Mouse (Mus musculus): ENCODE results near the gene Dnaaf5. TPM values are rescaled to one million over a fixed set of nuclear protein-coding genes. Genes with fewer than 3 reads are reported as not detected.

Gene Dnaaf5
- total RNA-seq, 1 experiment = 22.8 TPM

DNA sequence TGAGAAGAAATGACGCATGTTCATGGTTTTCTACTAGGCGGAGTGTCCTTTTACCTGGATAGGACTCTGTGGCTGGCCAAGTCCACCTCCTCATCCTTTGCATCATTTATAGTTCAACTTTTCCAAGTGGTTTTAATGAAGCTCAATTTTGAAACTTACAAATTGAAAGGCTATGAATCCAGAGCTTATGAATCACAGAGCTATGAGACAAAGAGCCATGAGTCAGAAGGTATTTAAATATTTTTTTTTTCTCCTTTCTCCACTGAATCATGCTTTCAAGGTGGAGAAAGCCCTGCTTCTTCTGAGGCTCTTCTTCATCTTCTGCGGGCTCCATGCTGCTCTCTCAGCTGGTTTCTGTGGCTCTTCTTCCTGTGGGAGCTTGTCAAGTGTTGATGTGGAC lies 79.7 kb downstream of the Dnaaf5 start:
- H3K4me3 ChIP-seq (ENCODE audit: insufficient read depth in 1 of 2, low read depth in 1 of 2, low read length in 2 of 2, poor library complexity in 1 of 2, severe bottlenecking in 1 of 2) = no peak overlapping the region
- no peaks in the 10 kb centered on the region for H3K9me3 ChIP-seq (ENCODE audit: control insufficient read depth, insufficient read depth, low read depth, low read length)
- TF ChIP-seq ZNF384 (IDR thresholded peaks at IDR 0.05; ENCODE audit: low read depth, low read length) (no peak), ZC3H11A (IDR thresholded peaks at IDR 0.05; ENCODE audit: borderline replicate concordance, low read depth, low read length) (no peak), HCFC1 (IDR thresholded peaks at IDR 0.05; ENCODE audit: borderline replicate concordance, insufficient read depth, low read length) (no peak), MAFK (IDR thresholded peaks at IDR 0.05; ENCODE audit: insufficient read depth, low read depth, low read length) (no peak)
- no peak overlapping the region for H3K27ac ChIP-seq (ENCODE audit: insufficient read depth, low read depth, low read length, poor library complexity, severe bottlenecking)
- H3K9ac ChIP-seq (ENCODE audit: insufficient read depth, low read depth, low read length, poor library complexity, severe bottlenecking) = no peak overlapping the region
- no peak for DNase-seq (ENCODE audit: low read depth, low spot score)
- H3K36me3 ChIP-seq (ENCODE audit: control insufficient read depth, insufficient read depth, low read length, poor library complexity, severe bottlenecking) = peaks cover 47% of the 10 kb centered on the region
- peaks cover 0 to 2% of the 10 kb centered on the region in 2 experiments; a peak in 1 of 4 replicates for H3K4me1 ChIP-seq (ENCODE audit: control insufficient read depth in 2 of 2, insufficient read depth in 2 of 2, low read length in 2 of 2, poor library complexity in 1 of 2)
- in situ Hi-C loops (cut with MboI; ENCODE audit: low sequenced_read_pairs in 2 of 2, unreplicated experiment in 2 of 2) = no loop called here

GRCm38 (mm10) chr5:139232083-139232482 lies 82.1 kb downstream of the Dnaaf5 start:
- no peaks in the 10 kb centered on the region for H3K9me3 ChIP-seq (ENCODE audit: control insufficient read depth, insufficient read depth, low read depth, low read length)
- H3K4me3 ChIP-seq (ENCODE audit: insufficient read depth in 1 of 2, low read depth in 1 of 2, low read length in 2 of 2, poor library complexity in 1 of 2, severe bottlenecking in 1 of 2) = no peak overlapping the region
- DNase-seq (ENCODE audit: low read depth, low spot score) = no peak
- no peak overlapping the region for H3K9ac ChIP-seq (ENCODE audit: insufficient read depth, low read depth, low read length, poor library complexity, severe bottlenecking)
- in situ Hi-C loops (cut with MboI; ENCODE audit: low sequenced_read_pairs in 2 of 2, unreplicated experiment in 2 of 2) = no loop called here
- no peak overlapping the region for H3K27ac ChIP-seq (ENCODE audit: insufficient read depth, low read depth, low read length, poor library complexity, severe bottlenecking)
- peaks cover 0 to 2% of the 10 kb centered on the region in 2 experiments; a peak in 1 of 4 replicates for H3K4me1 ChIP-seq (ENCODE audit: control insufficient read depth in 2 of 2, insufficient read depth in 2 of 2, low read length in 2 of 2, poor library complexity in 1 of 2)
- peaks cover 51% of the 10 kb centered on the region for H3K36me3 ChIP-seq (ENCODE audit: control insufficient read depth, insufficient read depth, low read length, poor library complexity, severe bottlenecking)
- TF ChIP-seq HCFC1 (IDR thresholded peaks at IDR 0.05; ENCODE audit: borderline replicate concordance, insufficient read depth, low read length) (no peak), ZNF384 (IDR thresholded peaks at IDR 0.05; ENCODE audit: low read depth, low read length) (no peak), MAFK (IDR thresholded peaks at IDR 0.05; ENCODE audit: insufficient read depth, low read depth, low read length) (no peak), CHD2 (IDR thresholded peaks at IDR 0.05; ENCODE audit: low read depth, low read length) (no peak), ZC3H11A (IDR thresholded peaks at IDR 0.05; ENCODE audit: borderline replicate concordance, low read depth, low read length) (no peak)

DNA sequence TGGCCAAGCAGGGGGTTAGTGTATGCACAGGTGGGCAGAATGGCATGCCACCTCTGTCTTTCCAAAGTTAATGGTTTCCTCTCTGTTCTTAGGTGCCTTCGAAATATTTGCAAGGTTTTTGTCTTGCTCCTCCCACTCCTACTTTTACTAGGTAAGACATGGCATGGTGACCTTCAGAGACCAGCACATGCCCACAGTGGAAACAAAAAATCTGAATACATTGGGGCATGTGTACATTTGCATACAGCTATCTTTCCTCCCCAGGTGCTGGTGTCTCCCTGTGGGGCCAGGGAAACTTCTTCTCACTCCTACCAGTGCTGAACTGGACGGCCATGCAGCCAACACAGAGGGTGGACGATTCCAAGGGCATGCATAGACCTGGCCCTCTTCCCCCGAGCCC lies 84.4 kb downstream of the Dnaaf5 start:
- peaks cover 0 to 2% of the 10 kb centered on the region in 2 experiments; a peak in 1 of 4 replicates for H3K4me1 ChIP-seq (ENCODE audit: control insufficient read depth in 2 of 2, insufficient read depth in 2 of 2, low read length in 2 of 2, poor library complexity in 1 of 2)
- H3K36me3 ChIP-seq (ENCODE audit: control insufficient read depth, insufficient read depth, low read length, poor library complexity, severe bottlenecking) = peaks cover 61% of the 10 kb centered on the region
- H3K9ac ChIP-seq (ENCODE audit: insufficient read depth, low read depth, low read length, poor library complexity, severe bottlenecking) = no peak overlapping the region
- TF ChIP-seq ZC3H11A (IDR thresholded peaks at IDR 0.05; ENCODE audit: borderline replicate concordance, low read depth, low read length) (no peak), MAFK (IDR thresholded peaks at IDR 0.05; ENCODE audit: insufficient read depth, low read depth, low read length) (no peak), HCFC1 (IDR thresholded peaks at IDR 0.05; ENCODE audit: borderline replicate concordance, insufficient read depth, low read length) (no peak), CHD2 (IDR thresholded peaks at IDR 0.05; ENCODE audit: low read depth, low read length) (no peak), ZNF384 (IDR thresholded peaks at IDR 0.05; ENCODE audit: low read depth, low read length) (no peak)
- in situ Hi-C loops (cut with MboI; ENCODE audit: low sequenced_read_pairs in 2 of 2, unreplicated experiment in 2 of 2) = no loop called here
- H3K27ac ChIP-seq (ENCODE audit: insufficient read depth, low read depth, low read length, poor library complexity, severe bottlenecking) = no peak overlapping the region
- DNase-seq (ENCODE audit: low read depth, low spot score) = no peak
- H3K4me3 ChIP-seq (ENCODE audit: insufficient read depth in 1 of 2, low read depth in 1 of 2, low read length in 2 of 2, poor library complexity in 1 of 2, severe bottlenecking in 1 of 2) = no peak overlapping the region
- no peaks in the 10 kb centered on the region for H3K9me3 ChIP-seq (ENCODE audit: control insufficient read depth, insufficient read depth, low read depth, low read length)

Other genes starting within 250 kb of the Dnaaf5 start
- 81.5 and 84.9 TPM in 2 replicates for gene Pdgfa, start 152.9 kb upstream of the Dnaaf5 start, total RNA-seq (2012; rRNA removed)
- gene Prkar1b, start 222 bp upstream of the Dnaaf5 start, total RNA-seq (2012; rRNA removed) = 0.74 and 3.8 TPM in 2 replicates
- 183 and 289 TPM in 2 replicates for gene Sun1, start 50.4 kb downstream of the Dnaaf5 start, total RNA-seq (2012; rRNA removed)
- 140 and 149 TPM in 2 replicates for gene Get4, start 102.1 kb downstream of the Dnaaf5 start, total RNA-seq (2012; rRNA removed)
- gene Adap1, start 175.4 kb downstream of the Dnaaf5 start, total RNA-seq (2012; rRNA removed) = 65.0 and 72.4 TPM in 2 replicates
- 19.1 and 26.6 TPM in 2 replicates for gene Cox19, start 201.2 kb downstream of the Dnaaf5 start, total RNA-seq (2012; rRNA removed)
- not detected in 2 replicates for gene Cyp2w1, start 202.4 kb downstream of the Dnaaf5 start, total RNA-seq (2012; rRNA removed)
- gene Gpr146, start 227.5 kb downstream of the Dnaaf5 start, total RNA-seq (2012; rRNA removed) = 1.1 and 1.3 TPM in 2 replicates

Measured in ES-E14 (cell line).